Mouse (Mus musculus) brain, embryonic 14.5 days (tissue): ENCODE results near the gene Sema4f. TPM values are rescaled to one million over a fixed set of nuclear protein-coding genes. Genes with fewer than 3 reads are reported as not detected.
A peak's percentile ranks its signal among the peaks of the same experiment; 100 is the strongest.

ENCODE experiments used
- DNase-seq: peaks from one replicate; pipeline ENCODE4 v3.0.0-alpha.2; 2011; ENCODE audit warnings: low read depth
- CTCF ChIP-seq: fragments of 200-500 bp; IDR thresholded peaks from 2 replicates; pipeline ENCODE4 v1.5.1; 2012; ENCODE audit warnings: inconsistent platforms, mild to moderate bottlenecking, moderate library complexity, borderline replicate concordance; ENCODE audit not compliant: insufficient read depth, insufficient read length; ENCODE audit errors: extremely low read depth
- POLR2A ChIP-seq: fragments of 200-500 bp; IDR thresholded peaks from 2 replicates; pipeline ENCODE4 v1.6.1; 2012; ENCODE audit warnings: mild to moderate bottlenecking, inconsistent platforms, borderline replicate concordance; ENCODE audit not compliant: poor library complexity, insufficient read depth, insufficient read length, severe bottlenecking; ENCODE audit errors: extremely low read depth
- polyA plus RNA-seq: library from polyadenylated mRNA; depleted of rRNA; stranded (reverse); fragments of >200 nt; gene quantifications from 2 replicates; pipeline ENCODE4 v1.2.3, GENCODE M21; 2012; rRNA removed

Sema4f gene
- polyA plus RNA-seq, 1 experiment, result 23.9 TPM

- peak; percentile 46 for DNase-seq
- TF ChIP-seq POLR2A, result no peak
- peak; percentile 57; the same call in 1 of the 2 replicates for TF ChIP-seq CTCF
Observed at GRCm38 (mm10) chr6:82881485-82882096, 58.0 kb downstream of the Sema4f start.

- DNase-seq, result no peak
- TF ChIP-seq POLR2A (no peak), CTCF (peak; percentile 21; the same call in 1 of the 2 replicates)
Observed at GRCm38 (mm10) chr6:82880807-82881206, 58.8 kb downstream of the Sema4f start.

GRCm38 (mm10) chr6:82879463-82880089 lies 60.0 kb downstream of the Sema4f start:
- peak; percentile 9 for DNase-seq
- TF ChIP-seq POLR2A (no peak), CTCF (no peak)

GRCm38 (mm10) chr6:82875509-82875935 lies 64.0 kb downstream of the Sema4f start:
- TF ChIP-seq CTCF, result no peak
- no peak for TF ChIP-seq POLR2A
- no peak for DNase-seq

- TF ChIP-seq CTCF, result no peak
- DNase-seq, result no peak
Observed at GRCm38 (mm10) chr6:82872332-82872707, 67.2 kb downstream of the Sema4f start.

GRCm38 (mm10) chr6:82871632-82872331 lies 67.8 kb downstream of the Sema4f start:
- peak; percentile 9 for DNase-seq
- no peak for TF ChIP-seq CTCF
- TF ChIP-seq POLR2A, result no peak

GRCm38 (mm10) chr6:82868476-82868875 lies 71.1 kb downstream of the Sema4f start:
- DNase-seq, result no peak
- TF ChIP-seq POLR2A, result no peak
- no peak for TF ChIP-seq CTCF

GRCm38 (mm10) chr6:82863380-82863874 lies 76.1 kb downstream of the Sema4f start:
- no peak for TF ChIP-seq CTCF
- DNase-seq, result no peak

GRCm38 (mm10) chr6:82862475-82862874 lies 77.1 kb downstream of the Sema4f start:
- no peak for DNase-seq
- TF ChIP-seq POLR2A (no peak), CTCF (no peak)

- DNase-seq, result no peak
- TF ChIP-seq CTCF (no peak), POLR2A (no peak)
Observed at GRCm38 (mm10) chr6:82862042-82862441, 77.5 kb downstream of the Sema4f start.

Other genes with a start within 250 kb of the Sema4f start
- gene Pole4, start 234.4 kb downstream of the Sema4f start, polyA plus RNA-seq, result 46.6 and 52.4 TPM in 2 replicates
- 3.6 and 4.7 TPM in 2 replicates for gene Hk2, start 165.3 kb downstream of the Sema4f start, polyA plus RNA-seq
- 0.05 and 0.15 TPM in 2 replicates for gene M1ap, start 7.1 kb upstream of the Sema4f start, polyA plus RNA-seq
- gene Dok1, start 93.7 kb upstream of the Sema4f start, polyA plus RNA-seq, result 2.7 and 2.9 TPM in 2 replicates
- gene Loxl3, start 94.4 kb upstream of the Sema4f start, polyA plus RNA-seq, result 6.7 and 7.3 TPM in 2 replicates
- 222 and 386 TPM in 2 replicates for gene Aup1, start 114.8 kb upstream of the Sema4f start, polyA plus RNA-seq
- 63.4 and 99.1 TPM in 2 replicates for gene Htra2, start 115.5 kb upstream of the Sema4f start, polyA plus RNA-seq
- gene Dqx1, start 118.1 kb upstream of the Sema4f start, polyA plus RNA-seq, result 1.0 and 1.8 TPM in 2 replicates
- gene Tlx2, start 130.5 kb upstream of the Sema4f start, polyA plus RNA-seq, result 0.31 TPM in 1 of 2 replicates, not detected in the other
- 39.8 and 66.1 TPM in 2 replicates for gene Pcgf1, start 138.1 kb upstream of the Sema4f start, polyA plus RNA-seq
- 0.29 and 0.78 TPM in 2 replicates for gene Lbx2, start 146.6 kb upstream of the Sema4f start, polyA plus RNA-seq
- gene Ccdc142, start 161.8 kb upstream of the Sema4f start, polyA plus RNA-seq, result 10.4 and 12.8 TPM in 2 replicates
- gene Gm42688, start 161.8 kb upstream of the Sema4f start, polyA plus RNA-seq, result 10.3 and 11.6 TPM in 2 replicates
- gene Mrpl53, start 169.3 kb upstream of the Sema4f start, polyA plus RNA-seq, result 99.0 and 142 TPM in 2 replicates
- gene Mogs, start 175.7 kb upstream of the Sema4f start, polyA plus RNA-seq, result 45.3 and 63.1 TPM in 2 replicates
- 298 and 440 TPM in 2 replicates for gene Wbp1, start 181.8 kb upstream of the Sema4f start, polyA plus RNA-seq
- gene Ino80b, start 185.7 kb upstream of the Sema4f start, polyA plus RNA-seq, result 43.4 and 47.9 TPM in 2 replicates
- 28.9 and 30.7 TPM in 2 replicates for gene Rtkn, start 195.7 kb upstream of the Sema4f start, polyA plus RNA-seq
- gene Wdr54, start 216.6 kb upstream of the Sema4f start, polyA plus RNA-seq, result 21.2 and 31.4 TPM in 2 replicates
- gene 1700003E16Rik, start 216.6 kb upstream of the Sema4f start, polyA plus RNA-seq, result 2.9 and 4.1 TPM in 2 replicates
- gene Dctn1, start 226.2 kb upstream of the Sema4f start, polyA plus RNA-seq, result 217 and 252 TPM in 2 replicates